Mouse (Mus musculus) liver, adult 2 months (tissue): ENCODE results near the gene Tshz2.

Source experiments
- CTCF ChIP-seq: fragments of 200-500 bp; IDR thresholded peaks from 2 replicates; pipeline ENCODE4 v1.5.1; 2011; ENCODE audit warnings: low read depth, low read length, control low read depth
- POLR2A ChIP-seq: fragments of 200-500 bp; IDR thresholded peaks from 2 replicates; pipeline ENCODE4 v1.6.1; 2011; ENCODE audit warnings: low read length, control low read depth; ENCODE audit not compliant: insufficient read depth; ENCODE audit errors: extremely low read depth

DNA sequence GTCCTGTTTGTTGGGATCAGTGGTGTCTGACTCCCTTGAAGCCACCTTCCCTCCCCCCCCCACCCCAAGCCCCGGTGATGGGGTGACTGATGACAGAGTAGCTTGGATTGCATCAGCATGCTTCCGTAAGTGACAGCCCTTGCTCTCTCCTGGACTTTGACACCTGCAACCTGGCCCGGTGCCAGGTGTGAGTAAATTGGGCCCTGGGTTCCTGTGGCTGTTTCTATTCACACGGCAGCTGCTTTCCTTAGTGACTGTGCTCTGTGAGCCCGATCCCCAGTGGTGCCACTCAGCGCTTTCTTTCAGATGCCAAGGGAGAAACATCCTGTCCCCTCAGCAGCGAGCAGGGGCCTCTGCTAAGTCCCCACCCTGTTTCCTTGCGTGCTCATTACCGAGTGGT is 62.2 kb downstream of the Tshz2 start:
- TF ChIP-seq CTCF (no peak), POLR2A (no peak)
